Mouse (Mus musculus): ENCODE data around the gene Aqp1. TPM values are rescaled to one million over a fixed set of nuclear protein-coding genes. Genes with fewer than 3 reads are reported as not detected.
A peak's percentile ranks its signal among the peaks of the same experiment; 100 is the strongest.

Gene Aqp1
- polyA plus RNA-seq, 1 experiment from 2014 or later = 8.0 TPM

DNA sequence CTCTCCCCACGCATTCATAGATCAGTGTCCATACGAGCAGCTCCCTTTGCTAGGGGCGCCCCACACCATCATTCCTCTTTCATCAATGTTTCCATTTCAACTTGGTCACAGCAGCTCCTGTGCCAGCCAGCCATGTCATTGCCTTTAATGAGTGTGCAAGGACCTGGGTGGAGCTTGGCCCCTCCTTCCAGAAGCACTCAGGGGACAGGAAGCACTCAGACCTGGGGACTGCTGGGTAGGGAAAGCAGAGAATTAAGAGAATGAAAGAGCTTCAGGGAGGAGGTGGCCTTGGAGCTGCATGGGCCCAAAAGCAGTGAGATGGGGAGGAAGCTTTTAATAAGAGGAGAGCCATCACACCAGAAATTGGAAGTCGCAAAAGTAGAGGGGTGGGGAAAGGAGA is 45.7 kb downstream of the Aqp1 start:
- ATAC-seq (replicated peaks; ENCODE audit: low FRiP score) (no peak), DNase-seq (ENCODE audit: low spot score) (no peak)
- H3K9ac ChIP-seq (ENCODE audit: low read depth, low read length) = no peak overlapping the region
- 76% methylated on average over 4 of the region's 4 CpGs for WGBS
- no peak overlapping the region for H3K27ac ChIP-seq (ENCODE audit: low read depth, low read length)
- no peaks in the 10 kb centered on the region for H3K36me3 ChIP-seq (ENCODE audit: control insufficient read depth, insufficient read depth, low read length)
- no peak overlapping the region for H3K4me3 ChIP-seq (ENCODE audit: low read depth, low read length)
- 0 out of 2 replicates have a peak, but pooled peaks cover 3% of the 10 kb centered on the region for H3K27me3 ChIP-seq (replicated peaks; ENCODE audit: control insufficient read depth, insufficient read depth, low read length)
- H3K4me1 ChIP-seq (replicated peaks; ENCODE audit: control insufficient read depth, insufficient read depth, low read length) = no peaks in the 10 kb centered on the region
- H3K4me2 ChIP-seq = no peak overlapping the region
- no peaks in the 10 kb centered on the region for H3K9me3 ChIP-seq (ENCODE audit: control insufficient read depth, low read length)

DNA sequence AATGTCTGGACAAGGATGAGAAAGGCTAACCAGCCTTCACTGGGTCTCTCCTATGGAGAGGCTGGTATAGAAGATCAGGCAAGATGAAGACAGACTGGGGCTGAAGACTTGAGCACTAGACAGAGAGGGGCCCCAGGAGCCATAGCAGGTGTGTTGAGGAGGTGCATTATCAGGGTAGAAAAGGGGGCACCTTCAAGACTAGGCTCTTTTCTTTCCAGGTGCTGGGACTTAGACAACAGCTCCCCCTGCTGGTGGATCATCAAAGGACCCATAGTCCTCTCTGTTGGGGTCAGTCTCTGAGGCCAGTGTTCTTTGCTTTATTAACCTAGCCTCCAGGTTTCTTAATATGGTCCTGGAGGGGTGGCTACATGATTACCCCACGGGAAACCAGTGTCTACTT is 47.7 kb downstream of the Aqp1 start:
- H3K36me3 ChIP-seq (ENCODE audit: control insufficient read depth, insufficient read depth, low read length) = no peaks in the 10 kb centered on the region
- DNase-seq (ENCODE audit: low spot score) (peak; percentile 54), ATAC-seq (replicated peaks; ENCODE audit: low FRiP score) (peak; percentile 66)
- H3K27ac ChIP-seq (ENCODE audit: low read depth, low read length) = no peak overlapping the region
- 0 out of 2 replicates have a peak, but pooled peaks cover 5% of the 10 kb centered on the region for H3K27me3 ChIP-seq (replicated peaks; ENCODE audit: control insufficient read depth, insufficient read depth, low read length)
- H3K4me1 ChIP-seq (replicated peaks; ENCODE audit: control insufficient read depth, insufficient read depth, low read length) = no peaks in the 10 kb centered on the region
- no peak overlapping the region for H3K9ac ChIP-seq (ENCODE audit: low read depth, low read length)
- H3K4me2 ChIP-seq = no peak overlapping the region
- 4% methylated on average over 1 of the region's 1 CpGs for WGBS
- H3K9me3 ChIP-seq (ENCODE audit: control insufficient read depth, low read length) = no peaks in the 10 kb centered on the region
- H3K4me3 ChIP-seq (ENCODE audit: low read depth, low read length) = no peak overlapping the region

DNA sequence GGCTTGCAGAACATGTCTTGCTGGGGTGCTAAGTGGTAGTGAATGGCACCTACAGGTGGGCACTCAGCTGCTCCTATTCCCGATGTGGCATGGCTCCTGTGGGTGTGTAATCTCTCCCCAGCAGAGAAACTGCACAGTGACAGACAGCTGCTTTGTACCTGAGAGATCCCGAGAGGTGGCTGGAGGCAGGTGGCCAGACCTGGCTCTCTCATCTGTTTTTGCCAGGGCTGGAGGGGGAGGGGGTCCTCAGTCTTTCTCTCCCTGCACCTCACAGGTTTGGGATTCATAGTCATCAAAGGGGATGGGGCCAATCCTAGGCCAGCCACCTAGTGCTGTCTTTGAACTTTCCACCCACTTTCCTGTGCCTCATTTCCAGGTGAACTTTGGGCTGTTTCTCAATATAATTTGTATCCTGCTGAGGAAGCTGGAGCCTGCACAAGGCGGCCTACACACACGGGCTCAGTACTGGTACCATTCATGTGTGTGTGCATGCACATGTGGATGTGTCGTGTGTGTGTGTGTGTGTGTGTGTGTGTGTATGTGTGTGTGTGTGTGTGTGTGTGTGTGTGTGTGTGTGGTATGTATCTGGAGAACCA is 48.2 kb downstream of the Aqp1 start:
- Histone ChIP-seq H3K4me2 (no peak overlapping the region), H3K4me3 (ENCODE audit: low read depth, low read length) (no peak overlapping the region), H3K27me3 (replicated peaks; ENCODE audit: control insufficient read depth, insufficient read depth, low read length) (0 out of 2 replicates have a peak, but pooled peaks cover 7% of the 10 kb centered on the region), H3K9me3 (ENCODE audit: control insufficient read depth, low read length) (no peaks in the 10 kb centered on the region), H3K9ac (ENCODE audit: low read depth, low read length) (no peak overlapping the region), H3K36me3 (ENCODE audit: control insufficient read depth, insufficient read depth, low read length) (no peaks in the 10 kb centered on the region), H3K4me1 (replicated peaks; ENCODE audit: control insufficient read depth, insufficient read depth, low read length) (no peaks in the 10 kb centered on the region), H3K27ac (ENCODE audit: low read depth, low read length) (no peak overlapping the region)
- 65% methylated on average over 5 of the region's 5 CpGs for WGBS
- ATAC-seq (replicated peaks; ENCODE audit: low FRiP score) = no peak
- no peak for DNase-seq (ENCODE audit: low spot score)

- Histone ChIP-seq H3K4me2 (no peak overlapping the region), H3K4me3 (ENCODE audit: low read depth, low read length) (no peak overlapping the region), H3K36me3 (ENCODE audit: control insufficient read depth, insufficient read depth, low read length) (no peaks in the 10 kb centered on the region), H3K27me3 (replicated peaks; ENCODE audit: control insufficient read depth, insufficient read depth, low read length) (peaks cover 14% of the 10 kb centered on the region; the same call in 1 of the 2 replicates), H3K9me3 (ENCODE audit: control insufficient read depth, low read length) (no peaks in the 10 kb centered on the region), H3K4me1 (replicated peaks; ENCODE audit: control insufficient read depth, insufficient read depth, low read length) (no peaks in the 10 kb centered on the region), H3K9ac (ENCODE audit: low read depth, low read length) (no peak overlapping the region), H3K27ac (ENCODE audit: low read depth, low read length) (no peak overlapping the region)
- DNase-seq (ENCODE audit: low spot score) = no peak
- ATAC-seq (replicated peaks; ENCODE audit: low FRiP score) = no peak
- 46% methylated on average over 12 of the region's 12 CpGs for WGBS
Measured at GRCm38 (mm10) chr6:55388546-55389169, 52.4 kb downstream of the Aqp1 start.

DNA sequence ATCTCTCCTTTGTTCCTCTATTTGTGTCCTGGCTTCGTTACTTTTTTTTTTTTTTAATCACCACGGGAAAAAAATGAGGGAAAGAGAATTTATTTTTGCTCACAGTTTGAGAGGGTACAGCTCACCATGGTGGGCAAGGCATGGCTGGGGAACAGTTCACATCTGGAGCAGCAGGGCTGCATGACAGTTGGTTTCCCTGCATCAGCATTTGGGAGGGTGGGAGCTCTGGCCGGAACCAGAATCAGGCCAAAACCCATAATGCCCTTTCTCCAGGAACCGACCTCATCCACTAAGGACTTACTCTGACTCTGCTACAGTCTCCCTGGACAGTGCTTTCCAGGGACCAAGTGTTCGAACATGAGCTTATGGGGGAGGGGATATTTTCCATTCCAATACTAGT is 53.1 kb downstream of the Aqp1 start:
- Histone ChIP-seq H3K4me2 (no peak overlapping the region), H3K27me3 (replicated peaks; ENCODE audit: control insufficient read depth, insufficient read depth, low read length) (peaks cover 14% of the 10 kb centered on the region; the same call in 1 of the 2 replicates), H3K4me1 (replicated peaks; ENCODE audit: control insufficient read depth, insufficient read depth, low read length) (no peaks in the 10 kb centered on the region), H3K9me3 (ENCODE audit: control insufficient read depth, low read length) (no peaks in the 10 kb centered on the region), H3K4me3 (ENCODE audit: low read depth, low read length) (no peak overlapping the region), H3K36me3 (ENCODE audit: control insufficient read depth, insufficient read depth, low read length) (no peaks in the 10 kb centered on the region), H3K9ac (ENCODE audit: low read depth, low read length) (no peak overlapping the region), H3K27ac (ENCODE audit: low read depth, low read length) (no peak overlapping the region)
- DNase-seq (ENCODE audit: low spot score) = no peak
- 49% methylated on average over 5 of the region's 5 CpGs for WGBS
- ATAC-seq (replicated peaks; ENCODE audit: low FRiP score) = no peak

GRCm38 (mm10) chr6:55391814-55392213 is 55.6 kb downstream of the Aqp1 start:
- Histone ChIP-seq H3K9me3 (ENCODE audit: control insufficient read depth, low read length) (no peaks in the 10 kb centered on the region), H3K36me3 (ENCODE audit: control insufficient read depth, insufficient read depth, low read length) (no peaks in the 10 kb centered on the region), H3K4me2 (no peak overlapping the region), H3K27me3 (replicated peaks; ENCODE audit: control insufficient read depth, insufficient read depth, low read length) (peaks cover 11% of the 10 kb centered on the region; the same call in 1 of the 2 replicates), H3K9ac (ENCODE audit: low read depth, low read length) (no peak overlapping the region), H3K27ac (ENCODE audit: low read depth, low read length) (no peak overlapping the region), H3K4me1 (replicated peaks; ENCODE audit: control insufficient read depth, insufficient read depth, low read length) (no peaks in the 10 kb centered on the region; the same call in 1 of the 2 replicates), H3K4me3 (ENCODE audit: low read depth, low read length) (no peak overlapping the region)
- DNase-seq (ENCODE audit: low spot score) (no peak), ATAC-seq (replicated peaks; ENCODE audit: low FRiP score) (no peak)
- WGBS = 50% methylated on average over 4 of the region's 4 CpGs

- no peaks in the 10 kb centered on the region for H3K36me3 ChIP-seq (ENCODE audit: control insufficient read depth, insufficient read depth, low read length)
- ATAC-seq (replicated peaks; ENCODE audit: low FRiP score) (no peak), DNase-seq (ENCODE audit: low spot score) (peak; percentile 63)
- no peak overlapping the region for H3K4me3 ChIP-seq (ENCODE audit: low read depth, low read length)
- H3K4me2 ChIP-seq = no peak overlapping the region
- peaks cover 16% of the 10 kb centered on the region for H3K27me3 ChIP-seq (replicated peaks; ENCODE audit: control insufficient read depth, insufficient read depth, low read length)
- no peaks in the 10 kb centered on the region for H3K9me3 ChIP-seq (ENCODE audit: control insufficient read depth, low read length)
- no peak overlapping the region for H3K27ac ChIP-seq (ENCODE audit: low read depth, low read length)
- WGBS = 16% methylated on average over 4 of the region's 4 CpGs
- H3K4me1 ChIP-seq (replicated peaks; ENCODE audit: control insufficient read depth, insufficient read depth, low read length) = no peaks in the 10 kb centered on the region; the same call in 1 of the 2 replicates
- no peak overlapping the region for H3K9ac ChIP-seq (ENCODE audit: low read depth, low read length)
Measured at GRCm38 (mm10) chr6:55392453-55392852, 56.2 kb downstream of the Aqp1 start.

- H3K4me3 ChIP-seq (ENCODE audit: low read depth, low read length) = no peak overlapping the region
- no peak for ATAC-seq (replicated peaks; ENCODE audit: low FRiP score)
- DNase-seq (ENCODE audit: low spot score) = no peak
- peaks cover 8% of the 10 kb centered on the region for H3K27me3 ChIP-seq (replicated peaks; ENCODE audit: control insufficient read depth, insufficient read depth, low read length)
- H3K9ac ChIP-seq (ENCODE audit: low read depth, low read length) = no peak overlapping the region
- no peak overlapping the region for H3K27ac ChIP-seq (ENCODE audit: low read depth, low read length)
- no peaks in the 10 kb centered on the region for H3K9me3 ChIP-seq (ENCODE audit: control insufficient read depth, low read length)
- H3K36me3 ChIP-seq (ENCODE audit: control insufficient read depth, insufficient read depth, low read length) = no peaks in the 10 kb centered on the region
- no peaks in the 10 kb centered on the region; the same call in 1 of the 2 replicates for H3K4me1 ChIP-seq (replicated peaks; ENCODE audit: control insufficient read depth, insufficient read depth, low read length)
- WGBS = 80% methylated on average over 10 of the region's 10 CpGs
- H3K4me2 ChIP-seq = no peak overlapping the region
Measured at GRCm38 (mm10) chr6:55394854-55395253, 58.6 kb downstream of the Aqp1 start.

DNA sequence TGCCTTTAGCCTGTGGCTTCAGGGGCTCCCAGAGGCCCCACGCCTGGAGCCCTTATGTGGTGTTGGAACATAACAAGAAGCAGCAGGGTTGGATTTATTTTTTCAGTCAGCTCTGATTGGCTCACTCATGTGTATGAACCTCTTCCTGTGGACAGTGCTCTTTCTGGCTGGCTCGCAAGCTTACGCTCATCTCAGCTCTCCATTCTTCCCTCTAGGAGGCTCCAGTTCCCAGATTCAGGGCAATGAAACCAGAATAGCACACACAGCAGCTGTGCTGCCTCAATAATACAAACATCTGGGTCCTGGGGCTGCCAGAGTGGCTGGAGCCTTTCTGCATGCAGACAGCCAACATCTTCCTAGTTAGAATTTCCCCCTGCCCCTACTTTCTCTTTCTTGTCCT is 59.9 kb downstream of the Aqp1 start:
- 44% methylated on average over 3 of the region's 3 CpGs for WGBS
- H3K36me3 ChIP-seq (ENCODE audit: control insufficient read depth, insufficient read depth, low read length) = no peaks in the 10 kb centered on the region
- no peak overlapping the region for H3K4me2 ChIP-seq
- H3K9ac ChIP-seq (ENCODE audit: low read depth, low read length) = no peak overlapping the region
- ATAC-seq (replicated peaks; ENCODE audit: low FRiP score) (no peak), DNase-seq (ENCODE audit: low spot score) (no peak)
- no peak overlapping the region for H3K27ac ChIP-seq (ENCODE audit: low read depth, low read length)
- no peaks in the 10 kb centered on the region for H3K9me3 ChIP-seq (ENCODE audit: control insufficient read depth, low read length)
- H3K4me1 ChIP-seq (replicated peaks; ENCODE audit: control insufficient read depth, insufficient read depth, low read length) = no peaks in the 10 kb centered on the region; the same call in 1 of the 2 replicates
- H3K27me3 ChIP-seq (replicated peaks; ENCODE audit: control insufficient read depth, insufficient read depth, low read length) = peaks cover 7% of the 10 kb centered on the region
- H3K4me3 ChIP-seq (ENCODE audit: low read depth, low read length) = no peak overlapping the region
